Mouse (Mus musculus): ENCODE measurements around the gene Dgki. TPM values are rescaled to one million over a fixed set of nuclear protein-coding genes. Genes with fewer than 3 reads are reported as not detected.

Dgki gene
- polyA plus RNA-seq, 1 experiment from 2014 or later, result 0.27 TPM

DNA sequence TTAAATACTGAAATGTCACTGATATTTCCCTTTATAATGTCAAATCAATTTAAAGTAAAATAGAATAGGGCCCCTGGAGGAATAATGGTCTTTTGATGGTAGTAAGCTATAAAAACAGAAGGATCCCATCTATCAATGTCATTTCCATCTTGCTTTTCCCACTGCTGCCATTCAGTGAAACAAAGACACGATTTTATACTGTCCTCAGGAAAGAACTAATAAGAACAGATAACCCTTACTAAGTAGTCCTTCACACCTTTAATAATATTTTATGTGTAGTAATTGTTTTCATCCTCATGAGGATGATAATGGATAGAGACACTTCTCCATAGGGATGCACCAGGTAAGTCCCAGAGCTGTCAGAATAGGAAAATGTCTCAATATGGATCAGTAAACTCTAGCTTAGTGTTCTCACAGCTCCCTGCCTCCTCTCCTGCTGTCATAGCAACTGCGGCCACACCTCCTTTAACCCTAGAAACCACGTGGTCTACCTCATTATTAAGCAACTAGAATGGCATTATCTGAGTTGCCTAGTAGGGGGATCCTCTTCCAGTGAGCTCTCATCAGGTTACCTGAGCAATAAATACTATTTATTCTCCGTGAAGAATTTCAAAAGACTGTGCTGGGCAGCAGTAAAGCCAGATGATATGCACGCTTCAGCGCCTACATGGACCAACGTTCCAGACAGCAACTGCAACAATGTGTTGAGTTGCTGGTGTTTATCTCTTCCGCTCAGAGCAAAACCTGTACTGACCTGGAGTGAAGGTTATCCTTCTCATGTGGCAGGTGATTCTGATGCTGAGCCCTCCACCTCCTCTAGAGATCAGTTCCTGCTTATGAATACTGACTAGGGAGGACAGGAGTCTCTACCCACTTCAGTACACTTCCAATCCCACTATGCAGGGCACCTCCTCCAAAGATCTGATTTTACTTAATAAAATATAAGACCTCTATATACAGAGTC is 210.6 kb downstream of the Dgki start:
- 0 out of 2 replicates have a peak, but pooled peaks cover 3% of the 10 kb centered on the region for H3K4me1 ChIP-seq (ENCODE audit: control insufficient read depth, insufficient read depth, low read length)
- H3K4me2 ChIP-seq (replicated peaks; ENCODE audit: low read depth, low read length), result no peak overlapping the region
- no peak overlapping the region for H3K9ac ChIP-seq (ENCODE audit: low read depth, low read length)
- no peaks in the 10 kb centered on the region for H3K27me3 ChIP-seq (ENCODE audit: control insufficient read depth, insufficient read depth, low read length)
- 38% methylated on average over 8 of the region's 8 CpGs for WGBS
- no peak overlapping the region for H3K4me3 ChIP-seq (ENCODE audit: low read length)
- H3K27ac ChIP-seq (ENCODE audit: low read depth, low read length), result no peak overlapping the region
- no peaks in the 10 kb centered on the region for H3K9me3 ChIP-seq (ENCODE audit: control insufficient read depth, low read length)
- ATAC-seq (ENCODE audit: low FRiP score, low TSS enrichment), result peak; percentile 52
- no peaks in the 10 kb centered on the region for H3K36me3 ChIP-seq (ENCODE audit: control insufficient read depth, insufficient read depth, low read length)

DNA sequence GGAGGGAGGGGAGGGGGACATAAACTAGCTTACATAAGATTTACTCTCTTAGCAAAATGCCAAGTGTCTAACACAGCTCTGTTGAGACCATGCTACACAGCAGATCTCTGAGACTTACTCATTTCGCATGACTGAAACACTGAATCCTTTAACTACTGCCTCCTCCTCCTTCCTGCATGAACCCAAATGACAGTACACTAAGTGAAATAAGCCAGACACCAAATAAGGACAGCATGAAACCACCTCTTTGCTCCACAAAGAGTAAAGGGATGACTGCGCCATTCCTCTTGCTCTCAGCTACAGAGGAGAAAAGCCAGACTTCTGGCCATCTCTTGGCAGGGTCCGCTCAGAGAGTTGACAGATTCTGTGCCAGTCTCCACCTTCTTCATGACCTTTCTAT is 217.0 kb downstream of the Dgki start:
- no peaks in the 10 kb centered on the region for H3K4me1 ChIP-seq (ENCODE audit: control insufficient read depth, insufficient read depth, low read length)
- H3K36me3 ChIP-seq (ENCODE audit: control insufficient read depth, insufficient read depth, low read length), result no peaks in the 10 kb centered on the region
- no peaks in the 10 kb centered on the region for H3K9me3 ChIP-seq (ENCODE audit: control insufficient read depth, low read length)
- no peak overlapping the region for H3K9ac ChIP-seq (ENCODE audit: low read depth, low read length)
- no peak overlapping the region for H3K4me2 ChIP-seq (replicated peaks; ENCODE audit: low read depth, low read length)
- H3K27ac ChIP-seq (ENCODE audit: low read depth, low read length), result no peak overlapping the region
- WGBS, result 90% methylated on average over 3 of the region's 3 CpGs
- H3K27me3 ChIP-seq (ENCODE audit: control insufficient read depth, insufficient read depth, low read length), result no peaks in the 10 kb centered on the region
- ATAC-seq (ENCODE audit: low FRiP score, low TSS enrichment), result no peak
- H3K4me3 ChIP-seq (ENCODE audit: low read length), result no peak overlapping the region

DNA sequence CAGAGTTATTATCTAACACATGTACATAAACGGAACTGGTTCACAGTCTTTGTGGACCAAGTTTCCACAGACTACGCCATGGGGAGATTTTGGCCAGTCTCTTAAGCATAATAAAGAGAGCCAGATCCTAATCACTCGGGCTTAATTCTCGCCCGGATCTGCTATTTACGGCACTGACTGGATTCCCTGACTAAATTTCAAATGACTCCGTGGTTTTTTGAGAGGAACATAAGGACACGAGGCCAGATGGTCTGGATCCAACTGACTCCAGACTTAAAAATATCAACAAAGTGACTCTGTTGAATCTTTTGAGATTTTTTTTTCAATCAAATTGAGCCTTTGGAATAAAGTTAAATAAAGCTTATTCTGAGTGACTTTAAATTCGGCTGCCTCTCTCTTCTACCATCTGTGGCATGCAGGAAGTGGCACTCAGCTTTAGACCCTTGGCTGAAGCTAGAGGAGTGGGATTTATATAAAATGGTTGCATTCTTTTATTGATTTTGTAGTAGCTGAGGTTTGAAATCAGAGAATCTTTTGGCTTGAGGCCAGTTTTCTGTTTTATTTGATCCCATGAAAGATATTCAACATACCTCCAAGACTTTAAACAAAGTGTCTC is 227.5 kb downstream of the Dgki start:
- no peak overlapping the region for H3K4me3 ChIP-seq (ENCODE audit: low read length)
- no peaks in the 10 kb centered on the region for H3K36me3 ChIP-seq (ENCODE audit: control insufficient read depth, insufficient read depth, low read length)
- H3K9ac ChIP-seq (ENCODE audit: low read depth, low read length), result no peak overlapping the region
- no peak overlapping the region for H3K27ac ChIP-seq (ENCODE audit: low read depth, low read length)
- H3K4me2 ChIP-seq (replicated peaks; ENCODE audit: low read depth, low read length), result no peak overlapping the region
- H3K27me3 ChIP-seq (ENCODE audit: control insufficient read depth, insufficient read depth, low read length), result no peaks in the 10 kb centered on the region
- peaks cover 4% of the 10 kb centered on the region for H3K4me1 ChIP-seq (ENCODE audit: control insufficient read depth, insufficient read depth, low read length)
- H3K9me3 ChIP-seq (ENCODE audit: control insufficient read depth, low read length), result no peaks in the 10 kb centered on the region
- 55% methylated on average over 9 of the region's 9 CpGs for WGBS
- ATAC-seq (ENCODE audit: low FRiP score, low TSS enrichment), result no peak

- Histone ChIP-seq H3K27ac (ENCODE audit: low read depth, low read length) (no peak overlapping the region), H3K4me1 (ENCODE audit: control insufficient read depth, insufficient read depth, low read length) (peaks cover 4% of the 10 kb centered on the region), H3K4me2 (replicated peaks; ENCODE audit: low read depth, low read length) (no peak overlapping the region), H3K4me3 (ENCODE audit: low read length) (no peak overlapping the region), H3K27me3 (ENCODE audit: control insufficient read depth, insufficient read depth, low read length) (no peaks in the 10 kb centered on the region), H3K36me3 (ENCODE audit: control insufficient read depth, insufficient read depth, low read length) (no peaks in the 10 kb centered on the region), H3K9ac (ENCODE audit: low read depth, low read length) (no peak overlapping the region), H3K9me3 (ENCODE audit: control insufficient read depth, low read length) (no peaks in the 10 kb centered on the region)
- WGBS, result 25% methylated on average over 14 of the region's 14 CpGs
- ATAC-seq (ENCODE audit: low FRiP score, low TSS enrichment), result peak; percentile 55; the same call in 1 of the 2 replicates
Observed at GRCm38 (mm10) chr6:37069836-37070600, 230.0 kb downstream of the Dgki start.

- no peaks in the 10 kb centered on the region for H3K27me3 ChIP-seq (ENCODE audit: control insufficient read depth, insufficient read depth, low read length)
- no peaks in the 10 kb centered on the region for H3K9me3 ChIP-seq (ENCODE audit: control insufficient read depth, low read length)
- WGBS, result 83% methylated on average over 6 of the region's 6 CpGs
- H3K9ac ChIP-seq (ENCODE audit: low read depth, low read length), result no peak overlapping the region
- no peak overlapping the region for H3K4me2 ChIP-seq (replicated peaks; ENCODE audit: low read depth, low read length)
- no peaks in the 10 kb centered on the region for H3K36me3 ChIP-seq (ENCODE audit: control insufficient read depth, insufficient read depth, low read length)
- no peak overlapping the region for H3K27ac ChIP-seq (ENCODE audit: low read depth, low read length)
- peaks cover 10% of the 10 kb centered on the region for H3K4me1 ChIP-seq (ENCODE audit: control insufficient read depth, insufficient read depth, low read length)
- ATAC-seq (ENCODE audit: low FRiP score, low TSS enrichment), result no peak
- no peak overlapping the region for H3K4me3 ChIP-seq (ENCODE audit: low read length)
Observed at GRCm38 (mm10) chr6:37068737-37069136, 231.2 kb downstream of the Dgki start.

DNA sequence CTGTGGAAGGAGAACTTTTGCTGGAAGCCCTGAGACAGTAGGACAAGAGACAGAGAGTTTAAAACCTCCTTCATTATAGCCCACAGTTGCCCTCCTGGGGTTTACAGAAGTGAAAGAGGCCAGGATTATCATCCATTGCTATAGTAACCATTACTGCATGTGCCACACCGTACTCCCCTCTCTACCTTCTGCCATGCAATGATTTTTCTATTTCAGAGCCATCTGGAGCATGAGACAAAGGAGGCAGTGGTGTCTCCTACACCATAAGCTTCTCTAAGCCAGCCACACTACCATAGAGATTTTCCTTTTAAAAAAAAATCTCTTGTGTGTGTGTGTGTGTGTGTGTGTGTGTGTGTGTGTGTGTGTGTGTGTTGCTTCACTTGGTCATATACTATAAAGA is 232.6 kb downstream of the Dgki start:
- peaks cover 10% of the 10 kb centered on the region for H3K4me1 ChIP-seq (ENCODE audit: control insufficient read depth, insufficient read depth, low read length)
- no peaks in the 10 kb centered on the region for H3K27me3 ChIP-seq (ENCODE audit: control insufficient read depth, insufficient read depth, low read length)
- H3K4me3 ChIP-seq (ENCODE audit: low read length), result no peak overlapping the region
- no peak overlapping the region for H3K27ac ChIP-seq (ENCODE audit: low read depth, low read length)
- WGBS, result 96% methylated on average over 1 of the region's 1 CpGs
- no peaks in the 10 kb centered on the region for H3K9me3 ChIP-seq (ENCODE audit: control insufficient read depth, low read length)
- no peaks in the 10 kb centered on the region for H3K36me3 ChIP-seq (ENCODE audit: control insufficient read depth, insufficient read depth, low read length)
- H3K9ac ChIP-seq (ENCODE audit: low read depth, low read length), result no peak overlapping the region
- ATAC-seq (ENCODE audit: low FRiP score, low TSS enrichment), result no peak
- no peak overlapping the region for H3K4me2 ChIP-seq (replicated peaks; ENCODE audit: low read depth, low read length)

DNA sequence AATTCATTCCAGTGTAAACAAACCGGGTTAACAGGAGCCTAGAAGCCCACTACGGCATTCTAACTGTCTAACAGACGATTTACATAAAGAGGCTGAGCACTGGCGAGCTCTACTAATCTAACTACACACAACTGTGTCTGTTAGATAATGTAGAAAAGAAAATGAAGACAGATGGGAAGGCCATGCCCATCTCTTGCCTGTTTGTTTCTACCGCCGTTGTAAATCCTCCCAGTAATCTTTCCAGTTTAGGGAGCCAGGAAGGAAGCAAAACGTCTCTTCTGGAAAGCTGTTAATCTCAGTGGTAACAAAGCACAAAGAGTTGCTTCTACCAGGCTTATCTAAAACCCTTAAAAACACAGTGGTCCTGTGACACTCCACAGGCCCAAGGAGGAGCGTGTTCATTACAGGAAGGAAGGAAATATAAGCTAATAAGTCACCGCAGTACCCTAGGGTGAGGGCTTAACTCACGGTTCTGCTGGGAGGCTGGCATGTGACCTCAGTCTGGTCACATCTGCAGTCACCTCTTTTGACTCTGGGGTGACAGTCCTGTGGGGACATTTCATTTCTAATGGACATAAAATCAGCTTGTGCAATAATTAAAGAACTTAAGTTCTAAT is 235.7 kb downstream of the Dgki start:
- H3K4me1 ChIP-seq (ENCODE audit: control insufficient read depth, insufficient read depth, low read length), result peaks cover 8% of the 10 kb centered on the region
- H3K27ac ChIP-seq (ENCODE audit: low read depth, low read length), result 0 out of 2 replicates have a peak overlapping the region, but pooled peaks have one; percentile 1
- no peak overlapping the region for H3K4me2 ChIP-seq (replicated peaks; ENCODE audit: low read depth, low read length)
- no peak overlapping the region for H3K4me3 ChIP-seq (ENCODE audit: low read length)
- no peaks in the 10 kb centered on the region for H3K9me3 ChIP-seq (ENCODE audit: control insufficient read depth, low read length)
- no peaks in the 10 kb centered on the region for H3K36me3 ChIP-seq (ENCODE audit: control insufficient read depth, insufficient read depth, low read length)
- no peaks in the 10 kb centered on the region for H3K27me3 ChIP-seq (ENCODE audit: control insufficient read depth, insufficient read depth, low read length)
- no peak for ATAC-seq (ENCODE audit: low FRiP score, low TSS enrichment)
- WGBS, result 17% methylated on average over 10 of the region's 10 CpGs
- no peak overlapping the region for H3K9ac ChIP-seq (ENCODE audit: low read depth, low read length)

GRCm38 (mm10) chr6:37063266-37063665 is 236.7 kb downstream of the Dgki start:
- no peak for ATAC-seq (ENCODE audit: low FRiP score, low TSS enrichment)
- Histone ChIP-seq H3K9me3 (ENCODE audit: control insufficient read depth, low read length) (no peaks in the 10 kb centered on the region), H3K36me3 (ENCODE audit: control insufficient read depth, insufficient read depth, low read length) (no peaks in the 10 kb centered on the region), H3K27ac (ENCODE audit: low read depth, low read length) (no peak overlapping the region), H3K27me3 (ENCODE audit: control insufficient read depth, insufficient read depth, low read length) (no peaks in the 10 kb centered on the region), H3K4me3 (ENCODE audit: low read length) (no peak overlapping the region), H3K4me2 (replicated peaks; ENCODE audit: low read depth, low read length) (no peak overlapping the region), H3K4me1 (ENCODE audit: control insufficient read depth, insufficient read depth, low read length) (peaks cover 6% of the 10 kb centered on the region; the same call in 1 of the 2 replicates), H3K9ac (ENCODE audit: low read depth, low read length) (no peak overlapping the region)
- WGBS, result 93% methylated on average over 7 of the region's 7 CpGs
